Mouse (Mus musculus): ENCODE measurements around the gene Man2a1. TPM values are rescaled to one million over a fixed set of nuclear protein-coding genes. Genes with fewer than 3 reads are reported as not detected.

Man2a1 gene
- polyA plus RNA-seq, 1 experiment from 2014 or later: 5.4 TPM

DNA sequence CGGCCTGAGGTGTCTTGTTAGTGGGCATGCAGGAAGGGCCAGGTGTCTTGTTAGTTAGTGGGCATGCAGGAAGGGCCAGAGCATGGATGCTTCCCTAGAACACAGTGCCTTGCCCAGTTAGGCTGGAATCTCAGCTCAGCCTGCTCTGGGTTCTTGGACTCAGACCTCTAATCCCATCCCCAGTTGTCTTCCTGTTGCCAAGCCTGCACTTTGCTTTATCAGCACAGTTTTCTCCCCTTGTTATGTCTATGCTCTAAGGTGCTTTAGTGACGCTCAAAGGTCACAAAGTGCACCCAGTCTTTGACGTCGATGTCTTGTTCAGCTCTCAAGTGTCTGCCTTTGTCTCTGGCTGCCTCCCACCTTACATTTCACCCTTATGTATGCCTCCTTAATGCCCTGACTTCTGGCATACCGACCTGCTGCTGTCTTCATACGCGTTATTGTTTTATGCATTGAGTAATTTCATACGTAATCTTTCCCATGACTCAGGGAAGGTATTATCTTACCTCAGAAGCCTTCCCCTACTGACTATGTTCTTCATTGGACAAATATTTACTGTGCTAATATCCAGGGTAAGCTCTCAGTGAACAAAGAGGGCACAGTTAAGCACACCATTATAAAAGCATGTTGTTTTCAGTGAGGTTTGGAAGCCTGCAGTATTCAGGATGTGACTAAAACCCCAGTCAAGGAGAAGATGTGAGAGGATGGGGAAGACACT, 44.5 kb downstream of the Man2a1 start:
- no peaks in the 10 kb centered on the region for H3K9me3 ChIP-seq
- H3K4me2 ChIP-seq (replicated peaks): no peak overlapping the region
- H3K27me3 ChIP-seq (replicated peaks): no peaks in the 10 kb centered on the region
- H3K27ac ChIP-seq: no peak overlapping the region
- H3K4me3 ChIP-seq: no peak overlapping the region
- 83% methylated on average over 8 of the region's 8 CpGs for WGBS
- no peaks in the 10 kb centered on the region for H3K36me3 ChIP-seq
- H3K9ac ChIP-seq: no peak overlapping the region
- peaks cover 5% of the 10 kb centered on the region for H3K4me1 ChIP-seq
- no peak for ATAC-seq (ENCODE audit: low FRiP score, low read depth)

- H3K4me3 ChIP-seq: no peak overlapping the region
- 89% methylated on average over 9 of the region's 9 CpGs for WGBS
- H3K9me3 ChIP-seq: peaks cover 3% of the 10 kb centered on the region; the same call in 1 of the 2 replicates
- no peak overlapping the region for H3K27ac ChIP-seq
- no peak for ATAC-seq (ENCODE audit: low FRiP score, low read depth)
- no peaks in the 10 kb centered on the region for H3K27me3 ChIP-seq (replicated peaks)
- H3K4me2 ChIP-seq (replicated peaks): no peak overlapping the region
- no peak overlapping the region for H3K9ac ChIP-seq
- H3K4me1 ChIP-seq: peaks cover 5% of the 10 kb centered on the region
- peaks cover 8% of the 10 kb centered on the region for H3K36me3 ChIP-seq
Measured at GRCm38 (mm10) chr17:64647396-64647795, 46.9 kb downstream of the Man2a1 start.

DNA sequence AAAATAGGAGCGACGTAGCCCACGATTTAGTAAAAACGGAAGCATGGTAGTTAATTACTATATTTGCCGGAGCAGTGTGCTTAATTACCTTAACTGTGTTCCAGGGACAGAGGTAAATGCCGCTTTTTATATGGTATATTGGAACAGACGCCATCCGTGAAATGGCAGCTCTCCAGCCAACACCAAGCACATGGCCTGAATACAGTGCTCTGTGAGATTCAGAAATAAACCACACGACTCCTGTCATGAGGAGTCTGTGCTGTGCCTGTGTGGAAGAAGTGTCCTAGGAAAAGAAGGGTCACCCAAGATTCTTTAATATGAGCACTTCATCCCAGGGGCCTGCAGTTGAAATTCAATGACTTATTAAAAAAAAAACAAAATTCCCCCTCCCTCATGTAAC, 50.2 kb downstream of the Man2a1 start:
- no peak for ATAC-seq (ENCODE audit: low FRiP score, low read depth)
- Histone ChIP-seq H3K27ac (no peak overlapping the region), H3K9ac (no peak overlapping the region), H3K4me3 (no peak overlapping the region), H3K36me3 (peaks cover 14% of the 10 kb centered on the region), H3K4me2 (replicated peaks) (no peak overlapping the region), H3K27me3 (replicated peaks) (no peaks in the 10 kb centered on the region), H3K4me1 (no peaks in the 10 kb centered on the region), H3K9me3 (peaks cover 7% of the 10 kb centered on the region; the same call in 1 of the 2 replicates)
- 95% methylated on average over 9 of the region's 9 CpGs for WGBS

GRCm38 (mm10) chr17:64653621-64654020, 53.1 kb downstream of the Man2a1 start:
- ATAC-seq (ENCODE audit: low FRiP score, low read depth): no peak
- H3K36me3 ChIP-seq: peaks cover 14% of the 10 kb centered on the region
- no peak overlapping the region for H3K4me2 ChIP-seq (replicated peaks)
- H3K9ac ChIP-seq: no peak overlapping the region
- 95% methylated on average over 2 of the region's 2 CpGs for WGBS
- peaks cover 7% of the 10 kb centered on the region; the same call in 1 of the 2 replicates for H3K9me3 ChIP-seq
- no peak overlapping the region for H3K4me3 ChIP-seq
- no peak overlapping the region for H3K27ac ChIP-seq
- no peaks in the 10 kb centered on the region for H3K4me1 ChIP-seq
- H3K27me3 ChIP-seq (replicated peaks): no peaks in the 10 kb centered on the region

DNA sequence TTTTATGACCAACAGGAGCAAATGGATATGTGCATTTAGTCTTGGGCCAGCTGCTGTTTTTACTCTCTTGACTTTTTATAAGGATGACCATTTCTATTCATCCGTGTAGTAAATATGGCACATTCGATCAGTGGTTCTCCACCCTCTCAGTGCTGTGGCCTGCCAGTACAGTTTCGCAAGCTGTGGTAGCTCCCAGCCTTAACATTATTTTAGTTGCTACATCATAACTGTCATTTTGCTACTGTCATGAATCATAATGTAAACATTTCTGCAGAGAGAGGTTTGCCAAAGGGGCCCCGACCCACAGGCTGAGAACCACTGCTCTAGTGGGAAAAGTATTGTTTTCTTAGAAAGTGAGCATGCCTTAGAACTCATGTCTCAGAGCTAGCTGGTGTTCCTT, 59.1 kb downstream of the Man2a1 start:
- no peaks in the 10 kb centered on the region for H3K27me3 ChIP-seq (replicated peaks)
- H3K4me1 ChIP-seq: no peaks in the 10 kb centered on the region
- no peak for ATAC-seq (ENCODE audit: low FRiP score, low read depth)
- H3K9ac ChIP-seq: no peak overlapping the region
- no peaks in the 10 kb centered on the region for H3K9me3 ChIP-seq
- no peak overlapping the region for H3K4me2 ChIP-seq (replicated peaks)
- no peak overlapping the region for H3K27ac ChIP-seq
- peaks cover 4% of the 10 kb centered on the region; the same call in 1 of the 2 replicates for H3K36me3 ChIP-seq
- no peak overlapping the region for H3K4me3 ChIP-seq
- 96% methylated on average over 4 of the region's 4 CpGs for WGBS

GRCm38 (mm10) chr17:64666518-64666917, 66.0 kb downstream of the Man2a1 start:
- WGBS: 92% methylated on average over 4 of the region's 4 CpGs
- Histone ChIP-seq H3K4me2 (replicated peaks) (no peak overlapping the region), H3K4me3 (no peak overlapping the region), H3K4me1 (no peaks in the 10 kb centered on the region), H3K9me3 (no peaks in the 10 kb centered on the region), H3K9ac (no peak overlapping the region), H3K27ac (no peak overlapping the region), H3K36me3 (peaks cover 8% of the 10 kb centered on the region), H3K27me3 (replicated peaks) (no peaks in the 10 kb centered on the region)
- ATAC-seq (ENCODE audit: low FRiP score, low read depth): no peak

DNA sequence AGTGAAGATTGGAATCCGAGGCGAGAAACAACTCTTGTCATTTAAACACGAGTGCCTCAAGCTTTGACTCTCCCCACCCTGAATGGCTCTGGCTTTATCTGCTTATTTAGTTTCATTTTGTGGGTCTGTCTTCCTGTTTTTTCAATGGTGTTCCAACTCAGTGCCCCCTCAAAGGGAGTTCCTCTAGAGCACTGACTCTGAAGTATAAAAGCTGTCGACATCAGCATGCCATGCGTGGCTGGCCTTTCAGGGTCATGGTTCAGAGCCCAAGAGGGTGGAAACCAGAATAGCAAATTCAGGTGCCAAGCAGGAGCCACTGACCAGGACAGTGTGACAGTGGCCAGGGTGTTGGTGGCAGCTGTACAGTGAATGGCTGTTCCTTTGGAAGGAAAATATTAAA, 68.0 kb downstream of the Man2a1 start:
- Histone ChIP-seq H3K4me1 (no peaks in the 10 kb centered on the region), H3K27me3 (replicated peaks) (no peaks in the 10 kb centered on the region), H3K27ac (no peak overlapping the region), H3K4me3 (no peak overlapping the region), H3K9ac (no peak overlapping the region), H3K4me2 (replicated peaks) (no peak overlapping the region), H3K9me3 (no peaks in the 10 kb centered on the region), H3K36me3 (peaks cover 11% of the 10 kb centered on the region)
- ATAC-seq (ENCODE audit: low FRiP score, low read depth): no peak
- 74% methylated on average over 5 of the region's 5 CpGs for WGBS

DNA sequence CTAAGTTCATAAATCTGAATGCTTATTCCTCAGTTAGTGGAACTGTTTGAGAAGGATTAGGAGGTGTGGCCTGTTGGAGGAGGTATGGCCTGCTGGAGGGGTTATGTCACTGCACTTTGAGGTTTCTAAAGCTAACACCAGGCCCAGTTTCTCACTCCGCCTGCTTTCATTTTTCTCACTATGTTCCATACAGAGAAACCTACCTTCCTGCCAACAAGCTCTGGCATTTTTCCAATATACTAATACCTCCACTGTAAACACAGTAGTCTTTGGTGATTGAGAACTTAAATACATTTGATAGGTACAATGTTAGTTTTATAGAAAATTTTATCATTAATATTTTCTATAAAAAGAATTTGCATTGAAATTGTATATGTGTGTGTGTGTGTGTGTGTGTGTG, 73.9 kb downstream of the Man2a1 start:
- no peak overlapping the region for H3K27ac ChIP-seq
- WGBS: 100% methylated on average over 1 of the region's 1 CpGs
- H3K4me1 ChIP-seq: no peaks in the 10 kb centered on the region
- no peak overlapping the region for H3K4me3 ChIP-seq
- H3K9ac ChIP-seq: no peak overlapping the region
- ATAC-seq (ENCODE audit: low FRiP score, low read depth): no peak
- H3K36me3 ChIP-seq: peaks cover 21% of the 10 kb centered on the region
- no peaks in the 10 kb centered on the region for H3K9me3 ChIP-seq
- H3K27me3 ChIP-seq (replicated peaks): no peaks in the 10 kb centered on the region
- no peak overlapping the region for H3K4me2 ChIP-seq (replicated peaks)

GRCm38 (mm10) chr17:64674980-64675379, 74.4 kb downstream of the Man2a1 start:
- Histone ChIP-seq H3K36me3 (peaks cover 18% of the 10 kb centered on the region), H3K4me3 (no peak overlapping the region), H3K4me1 (no peaks in the 10 kb centered on the region), H3K9me3 (no peaks in the 10 kb centered on the region), H3K4me2 (replicated peaks) (no peak overlapping the region), H3K9ac (no peak overlapping the region), H3K27ac (no peak overlapping the region), H3K27me3 (replicated peaks) (no peaks in the 10 kb centered on the region)
- WGBS: 97% methylated on average over 6 of the region's 6 CpGs
- no peak for ATAC-seq (ENCODE audit: low FRiP score, low read depth)

- H3K9me3 ChIP-seq: no peaks in the 10 kb centered on the region
- no peak overlapping the region for H3K9ac ChIP-seq
- no peak overlapping the region for H3K4me3 ChIP-seq
- no peaks in the 10 kb centered on the region for H3K4me1 ChIP-seq
- no peaks in the 10 kb centered on the region for H3K27me3 ChIP-seq (replicated peaks)
- peaks cover 11% of the 10 kb centered on the region for H3K36me3 ChIP-seq
- 70% methylated on average over 10 of the region's 10 CpGs for WGBS
- H3K27ac ChIP-seq: no peak overlapping the region
- ATAC-seq (ENCODE audit: low FRiP score, low read depth): no peak
- no peak overlapping the region for H3K4me2 ChIP-seq (replicated peaks)
Measured at GRCm38 (mm10) chr17:64676735-64677469, 76.4 kb downstream of the Man2a1 start.

GRCm38 (mm10) chr17:64681461-64681860, 80.9 kb downstream of the Man2a1 start:
- Histone ChIP-seq H3K9me3 (no peaks in the 10 kb centered on the region), H3K36me3 (no peaks in the 10 kb centered on the region), H3K9ac (no peak overlapping the region), H3K4me1 (no peaks in the 10 kb centered on the region), H3K27me3 (replicated peaks) (no peaks in the 10 kb centered on the region), H3K4me3 (no peak overlapping the region), H3K27ac (no peak overlapping the region), H3K4me2 (replicated peaks) (no peak overlapping the region)
- ATAC-seq (ENCODE audit: low FRiP score, low read depth): no peak
- WGBS: 90% methylated on average over 3 of the region's 3 CpGs

DNA sequence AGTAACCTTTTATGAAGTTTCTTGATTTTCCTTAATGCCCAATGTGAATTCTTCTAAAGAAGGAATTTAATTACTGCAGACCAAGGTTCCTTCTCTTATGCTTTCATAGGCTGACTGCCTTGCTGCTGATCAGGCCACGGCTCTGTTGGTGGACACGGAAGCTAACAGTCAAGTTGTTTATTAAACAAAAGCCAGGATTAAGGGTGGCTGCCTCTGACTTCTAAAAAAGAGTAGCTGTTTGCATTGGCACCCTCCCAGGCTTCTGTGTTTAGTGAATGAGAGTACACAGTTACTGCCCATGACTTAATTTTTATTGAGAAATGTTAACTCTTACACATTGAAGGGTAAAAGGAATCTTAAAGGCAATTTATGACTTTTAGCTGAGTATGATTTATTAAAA, 81.4 kb downstream of the Man2a1 start:
- no peak for ATAC-seq (ENCODE audit: low FRiP score, low read depth)

More for the DNA sequence above, 81.4 kb downstream of the Man2a1 start:
- H3K4me2 ChIP-seq (replicated peaks): no peak overlapping the region
- H3K4me1 ChIP-seq: no peaks in the 10 kb centered on the region
- no peaks in the 10 kb centered on the region for H3K27me3 ChIP-seq (replicated peaks)
- WGBS: 75% methylated on average over 2 of the region's 2 CpGs
- no peaks in the 10 kb centered on the region for H3K9me3 ChIP-seq
- no peak overlapping the region for H3K27ac ChIP-seq
- H3K4me3 ChIP-seq: no peak overlapping the region
- no peak overlapping the region for H3K9ac ChIP-seq
- H3K36me3 ChIP-seq: no peaks in the 10 kb centered on the region

Measured in neural tube, embryonic 12.5 days (tissue).